Mouse (Mus musculus) hindbrain, postnatal 0 days (tissue): Measurements from ENCODE around the gene Atad1. TPM values are rescaled to one million over a fixed set of nuclear protein-coding genes. Genes with fewer than 3 reads are reported as not detected.

Experiments used
- ATAC-seq: fragments of 200-750 bp; cut with Nextera tagmentation; 2 replicates; pipeline ENCODE4 v1.8.0; 2017; ENCODE audit warnings: mild to moderate bottlenecking, moderate TSS enrichment, moderate library complexity
- DNase-seq: peaks from one replicate; pipeline ENCODE4 v3.0.0-alpha.2; 2015; ENCODE audit warnings: low spot score
- H3K27ac ChIP-seq: fragments of 300-500 bp; sonication (generic); 2 replicates; pipeline ENCODE4 v1.5.1; 2014; ENCODE audit warnings: mild to moderate bottlenecking
- H3K27me3 ChIP-seq: fragments of 300-500 bp; sonication (generic); 2 replicates; pipeline ENCODE4 v1.6.1; 2014; ENCODE audit warnings: low read length, mixed read lengths; ENCODE audit not compliant: insufficient read depth
- H3K36me3 ChIP-seq: fragments of 300-500 bp; sonication (generic); 2 replicates; pipeline ENCODE4 v1.6.1; 2014; ENCODE audit warnings: low read length, mixed read lengths; ENCODE audit not compliant: insufficient read depth
- H3K4me1 ChIP-seq: fragments of 300-500 bp; sonication (generic); 2 replicates; pipeline ENCODE4 v1.6.1; 2014; ENCODE audit warnings: antibody characterized with exemption, low read length, mixed read lengths; ENCODE audit not compliant: insufficient read depth
- H3K4me2 ChIP-seq: fragments of 300-500 bp; sonication (generic); 2 replicates; pipeline ENCODE4 v1.6.1; 2014; ENCODE audit warnings: low read depth, mild to moderate bottlenecking, low read length, moderate library complexity, mixed read lengths
- H3K4me3 ChIP-seq: fragments of 300-500 bp; sonication (generic); 2 replicates; pipeline ENCODE4 v1.5.1; 2014; ENCODE audit warnings: low read length
- H3K9ac ChIP-seq: fragments of 300-500 bp; sonication (generic); replicated peaks from 2 replicates; pipeline ENCODE4 v1.6.1; 2014; ENCODE audit warnings: mild to moderate bottlenecking, low read length, moderate library complexity, mixed read lengths
- H3K9me3 ChIP-seq: fragments of 300-500 bp; sonication (generic); 2 replicates; pipeline ENCODE4 v1.6.1; 2016; ENCODE audit warnings: low read length, mixed read lengths
- CTCF ChIP-seq: IDR thresholded peaks from 2 replicates; pipeline ENCODE4 v1.5.1; 2016; ENCODE audit warnings: antibody characterized with exemption, control low read depth, low read depth
- WGBS: fragments of 180-500 bp; shearing (Covaris S2); extraction: QIAGEN DNeasy Blood & Tissue Kit; methylation state at CpG from one replicate; pipeline ENCODE4 v1.1.7; 2014; 5-methylcytosine and 5-hydroxymethylcytosine counted together
- polyA plus RNA-seq: library from polyadenylated mRNA; unstranded; fragments of >200 nt; fragmentation: Nextera tagmentation; extraction: Ambion mirVana; gene quantifications from 2 replicates; pipeline ENCODE4 v1.2.1, GENCODE M21; 2015
- total RNA-seq: library from RNA; depleted of rRNA; stranded (reverse); fragments of >200 nt; gene quantifications from 2 replicates; pipeline ENCODE4 v1.2.3, GENCODE M21; 2014

Atad1 gene
- total and polyA plus RNA-seq, 2 experiments from 2014 or later: 117 to 118 TPM

GRCm38 (mm10) chr19:32641995-32642394 is 97.6 kb downstream of the Atad1 start:
- Histone ChIP-seq H3K9ac (no peak overlapping the region), H3K4me2 (no peak overlapping the region), H3K27ac (no peak overlapping the region), H3K27me3 (no peaks in the 10 kb centered on the region), H3K36me3 (no peaks in the 10 kb centered on the region), H3K4me3 (no peak overlapping the region), H3K9me3 (no peaks in the 10 kb centered on the region), H3K4me1 (no peaks in the 10 kb centered on the region)
- ATAC-seq (no peak), DNase-seq (peak; percentile 9)
- WGBS: 55% methylated on average over 8 of the region's 8 CpGs
- no peak for TF ChIP-seq CTCF

GRCm38 (mm10) chr19:32641535-32641934 is 98.1 kb downstream of the Atad1 start:
- H3K4me2 ChIP-seq: no peak overlapping the region
- no peaks in the 10 kb centered on the region for H3K27me3 ChIP-seq
- no peak for TF ChIP-seq CTCF
- WGBS: 90% methylated on average over 7 of the region's 7 CpGs
- DNase-seq (no peak), ATAC-seq (no peak)
- H3K36me3 ChIP-seq: no peaks in the 10 kb centered on the region
- H3K9me3 ChIP-seq: no peaks in the 10 kb centered on the region
- no peak overlapping the region for H3K27ac ChIP-seq
- H3K4me3 ChIP-seq: no peak overlapping the region
- no peaks in the 10 kb centered on the region for H3K4me1 ChIP-seq
- H3K9ac ChIP-seq: no peak overlapping the region

DNA sequence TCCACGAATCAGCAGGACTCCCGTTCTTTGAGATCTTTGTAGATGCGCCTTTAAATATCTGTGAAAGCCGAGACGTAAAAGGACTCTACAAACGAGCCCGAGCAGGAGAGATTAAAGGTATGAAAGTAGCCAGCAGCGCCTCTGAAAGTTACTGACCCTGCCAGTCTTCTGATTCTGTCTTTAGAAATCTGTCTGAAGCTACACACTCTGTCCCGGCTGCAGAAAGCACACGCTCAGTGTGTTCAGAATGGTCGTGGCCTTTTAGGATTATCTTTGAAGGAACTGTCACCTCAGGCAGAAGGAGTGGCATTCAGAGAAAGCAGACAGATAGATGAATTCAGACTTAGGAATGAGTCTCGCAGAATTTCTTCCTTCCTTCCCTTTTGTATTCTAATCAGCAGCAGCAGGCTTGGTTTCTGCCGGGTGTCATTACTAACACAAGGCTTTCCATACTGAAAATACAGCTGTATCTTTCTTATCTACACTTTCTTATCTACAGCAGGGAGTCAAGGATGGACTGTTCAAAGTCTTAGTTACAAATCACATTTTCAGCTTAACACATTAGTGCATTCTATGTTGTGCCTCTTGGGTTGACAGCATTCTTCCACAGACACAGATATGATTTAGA is 101.2 kb downstream of the Atad1 start:
- TF ChIP-seq CTCF: no peak
- Histone ChIP-seq H3K9ac (no peak overlapping the region), H3K4me1 (no peaks in the 10 kb centered on the region), H3K9me3 (no peaks in the 10 kb centered on the region), H3K36me3 (no peaks in the 10 kb centered on the region), H3K27me3 (no peaks in the 10 kb centered on the region), H3K4me2 (no peak overlapping the region), H3K27ac (no peak overlapping the region), H3K4me3 (no peak overlapping the region)
- no peak for DNase-seq
- ATAC-seq: no peak
- 63% methylated on average over 13 of the region's 13 CpGs for WGBS

- 75% methylated on average over 16 of the region's 16 CpGs for WGBS
- ATAC-seq (no peak), DNase-seq (no peak)
Observed at GRCm38 (mm10) chr19:32637357-32638275, 102.0 kb downstream of the Atad1 start.

DNA sequence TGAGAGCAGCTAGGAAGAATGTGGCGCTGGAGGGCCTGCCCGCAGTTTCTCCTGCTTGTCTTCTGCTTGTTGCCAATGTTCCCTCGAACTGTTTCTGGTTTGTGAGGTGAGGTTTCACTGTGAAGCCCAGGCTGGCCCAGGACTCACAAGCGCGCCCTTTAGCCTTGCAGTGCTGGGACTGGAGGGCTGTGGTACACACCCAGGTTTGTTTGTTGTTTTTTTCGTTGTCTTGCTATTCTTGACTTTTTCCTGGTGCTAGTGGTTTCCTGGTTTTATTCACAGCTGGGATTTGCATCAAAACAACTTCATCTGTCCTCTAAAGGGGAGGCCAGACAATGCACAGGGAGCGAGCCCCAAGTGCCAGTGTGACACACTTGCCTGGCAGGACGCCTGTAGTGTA is 104.7 kb downstream of the Atad1 start:
- H3K36me3 ChIP-seq: no peaks in the 10 kb centered on the region
- H3K27ac ChIP-seq: no peak overlapping the region
- H3K27me3 ChIP-seq: no peaks in the 10 kb centered on the region
- no peak for TF ChIP-seq CTCF
- H3K4me3 ChIP-seq: no peak overlapping the region
- H3K9ac ChIP-seq: no peak overlapping the region
- no peak for DNase-seq
- WGBS: 57% methylated on average over 8 of the region's 8 CpGs
- no peak overlapping the region for H3K4me2 ChIP-seq
- no peaks in the 10 kb centered on the region for H3K9me3 ChIP-seq
- no peak for ATAC-seq
- no peaks in the 10 kb centered on the region for H3K4me1 ChIP-seq

More at GRCm38 (mm10) chr19:32637357-32638275, 102.0 kb downstream of the Atad1 start:
- Histone ChIP-seq H3K4me3 (no peak overlapping the region), H3K36me3 (no peaks in the 10 kb centered on the region), H3K9ac (no peak overlapping the region), H3K27me3 (no peaks in the 10 kb centered on the region), H3K4me2 (no peak overlapping the region), H3K4me1 (no peaks in the 10 kb centered on the region), H3K27ac (no peak overlapping the region), H3K9me3 (no peaks in the 10 kb centered on the region)
- TF ChIP-seq CTCF: no peak

GRCm38 (mm10) chr19:32628572-32629132 is 110.9 kb downstream of the Atad1 start:
- 75% methylated on average over 7 of the region's 7 CpGs for WGBS
- Histone ChIP-seq H3K36me3 (no peaks in the 10 kb centered on the region), H3K4me1 (no peaks in the 10 kb centered on the region), H3K4me3 (no peak overlapping the region), H3K4me2 (no peak overlapping the region), H3K9ac (no peak overlapping the region), H3K9me3 (no peaks in the 10 kb centered on the region), H3K27me3 (no peaks in the 10 kb centered on the region), H3K27ac (no peak overlapping the region)
- ATAC-seq: no peak
- DNase-seq: no peak
- TF ChIP-seq CTCF: no peak
